Mouse (Mus musculus) cortical plate, adult 2 months (tissue): ENCODE measurements around the gene Fam169b.

Experiments used
- CTCF ChIP-seq: fragments of 200-500 bp; IDR thresholded peaks from 2 replicates; pipeline ENCODE4 v1.5.1; 2011; ENCODE audit warnings: mild to moderate bottlenecking, control low read depth, low read length; ENCODE audit not compliant: insufficient read depth; ENCODE audit errors: extremely low read depth
- POLR2A ChIP-seq: fragments of 200-500 bp; IDR thresholded peaks from 2 replicates; pipeline ENCODE4 v1.6.1; 2011; ENCODE audit warnings: mild to moderate bottlenecking, low read length, control low read depth; ENCODE audit not compliant: insufficient read depth; ENCODE audit errors: extremely low read depth

DNA sequence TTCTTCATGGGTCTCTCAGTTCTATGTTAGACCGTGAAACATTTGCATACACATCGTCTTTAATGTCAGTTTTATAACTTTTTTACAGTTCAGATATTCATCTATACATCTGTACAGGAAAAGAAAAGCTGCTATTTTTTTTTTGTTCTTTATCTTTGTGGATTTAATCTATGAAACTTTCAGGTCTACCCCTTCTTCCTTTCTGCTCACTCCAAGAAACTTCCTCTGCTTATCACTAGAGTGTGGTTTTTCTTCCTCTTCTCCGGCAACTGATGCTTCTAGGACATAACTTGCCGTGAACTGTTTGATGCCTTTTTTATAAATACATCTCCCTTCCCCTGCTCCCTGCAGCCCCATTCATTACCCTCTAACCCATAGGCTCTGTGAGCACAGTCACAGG lies 46.0 kb upstream of the Fam169b start:
- no peak for TF ChIP-seq CTCF
- no peak for TF ChIP-seq POLR2A
